Mouse (Mus musculus): ENCODE results near the gene Fbxw5.

The Fbxw5 gene

GRCm38 (mm10) chr2:25477967-25478675 is 22.4 kb upstream of the Fbxw5 start:
- DNase-seq (ENCODE audit: inconsistent age in 2 of 2, low spot score in 1 of 2), result peak; percentile 87 to 89

- DNase-seq (ENCODE audit: inconsistent age in 2 of 2, low spot score in 1 of 2), result peak; percentile 75 to 89
These were observed 20.8 kb upstream of the Fbxw5 start for GRCm38 (mm10) chr2:25479551-25480311.

GRCm38 (mm10) chr2:25480541-25480940 is 20.0 kb upstream of the Fbxw5 start:
- no peak for DNase-seq (ENCODE audit: inconsistent age in 2 of 2, low spot score in 1 of 2)

GRCm38 (mm10) chr2:25482969-25483368 is 17.6 kb upstream of the Fbxw5 start:
- DNase-seq (ENCODE audit: inconsistent age in 2 of 2, low spot score in 1 of 2), result peak in 1 of 2 experiments; percentile 80

- no peak for DNase-seq (ENCODE audit: inconsistent age in 2 of 2, low spot score in 1 of 2)
These were observed 15.5 kb upstream of the Fbxw5 start for GRCm38 (mm10) chr2:25484901-25485647.

GRCm38 (mm10) chr2:25487965-25488670 is 12.4 kb upstream of the Fbxw5 start:
- DNase-seq (ENCODE audit: inconsistent age in 2 of 2, low spot score in 1 of 2), result no peak

GRCm38 (mm10) chr2:25488671-25489068 is 11.9 kb upstream of the Fbxw5 start:
- peak; percentile 77 to 83 for DNase-seq (ENCODE audit: inconsistent age in 2 of 2, low spot score in 1 of 2)

- DNase-seq (ENCODE audit: inconsistent age in 2 of 2, low spot score in 1 of 2), result peak; percentile 30 to 63
These were observed 7.6 kb upstream of the Fbxw5 start for GRCm38 (mm10) chr2:25492988-25493387.

GRCm38 (mm10) chr2:25493476-25493961 is 7.0 kb upstream of the Fbxw5 start, which contains the start of gene Lcn12:
Lcn12 (minus strand) TSS chr2:25493911.
- peak in 1 of 2 experiments; percentile 17 for DNase-seq (ENCODE audit: inconsistent age in 2 of 2, low spot score in 1 of 2)

- peak in 1 of 2 experiments; percentile 72 for DNase-seq (ENCODE audit: inconsistent age in 2 of 2, low spot score in 1 of 2)
These were observed 4.1 kb upstream of the Fbxw5 start for GRCm38 (mm10) chr2:25496462-25496861.

GRCm38 (mm10) chr2:25497846-25498575 is 2.5 kb upstream of the Fbxw5 start:
- DNase-seq (ENCODE audit: inconsistent age in 2 of 2, low spot score in 1 of 2), result no peak

GRCm38 (mm10) chr2:25498622-25499478 is 1.7 kb upstream of the Fbxw5 start:
- DNase-seq (ENCODE audit: inconsistent age in 2 of 2, low spot score in 1 of 2), result peak in 1 of 2 experiments; percentile 55

- peak; percentile 35 to 53 for DNase-seq (ENCODE audit: inconsistent age in 2 of 2, low spot score in 1 of 2)
These were observed 427 bp upstream of the Fbxw5 start for GRCm38 (mm10) chr2:25500071-25500575.

- peak in 1 of 2 experiments; percentile 60 for DNase-seq (ENCODE audit: inconsistent age in 2 of 2, low spot score in 1 of 2)
These were observed 1.3 kb downstream of the Fbxw5 start, which contains the start of gene C8g for GRCm38 (mm10) chr2:25501593-25502486. C8g (minus strand) TSS chr2:25501719.

GRCm38 (mm10) chr2:25502726-25503125 is 2.2 kb downstream of the Fbxw5 start:
- DNase-seq (ENCODE audit: inconsistent age in 2 of 2, low spot score in 1 of 2), result no peak

- no peak for DNase-seq (ENCODE audit: inconsistent age in 2 of 2, low spot score in 1 of 2)
These were observed 4.0 kb downstream of the Fbxw5 start for GRCm38 (mm10) chr2:25504538-25504937.

- DNase-seq (ENCODE audit: inconsistent age in 2 of 2, low spot score in 1 of 2), result no peak
These were observed 4.5 kb downstream of the Fbxw5 start for GRCm38 (mm10) chr2:25505000-25505399.

GRCm38 (mm10) chr2:25505860-25506259 is 5.3 kb downstream of the Fbxw5 start:
- no peak for DNase-seq (ENCODE audit: inconsistent age in 2 of 2, low spot score in 1 of 2)

Measured in adrenal gland, adult (tissue).